Mouse (Mus musculus) left cerebral cortex, postnatal 36 days (tissue): ENCODE results near the gene Ddx6. TPM values are rescaled to one million over a fixed set of nuclear protein-coding genes. Genes with fewer than 3 reads are reported as not detected.
"Not testable (repeated sequence)": the region's sequence is repeated elsewhere in the genome, so short reads cannot be mapped to it uniquely, and the experiment has no call there.

Source experiments
- DNase-seq, 2 experiments: peaks; one replicate each; pipeline ENCODE4 v3.0.0; 2021 to 2022; ENCODE audit warnings: low spot score in 2 of 2, mixed read lengths in 1 of 2
- intact Hi-C: fragments of 180-260 bp; cut with DNase I; formaldehyde crosslinking; loops from one replicate; pipeline ENCODE4 v1.15.1; 2025
- total RNA-seq, 2 experiments: library from RNA; stranded (reverse); gene quantifications; 2 replicates each; pipeline ENCODE4 v1.2.3; 2021

Gene Ddx6
- total RNA-seq, 2 experiments from 2014 or later: 128 to 140 TPM

GRCm38 (mm10) chr9:44591595-44592188 lies 13.0 kb upstream of the Ddx6 start:
- no peak for DNase-seq
- intact Hi-C loops: no loop called here

GRCm38 (mm10) chr9:44593221-44593620 lies 11.5 kb upstream of the Ddx6 start:
- intact Hi-C loops: no loop called here
- DNase-seq: no peak

DNA sequence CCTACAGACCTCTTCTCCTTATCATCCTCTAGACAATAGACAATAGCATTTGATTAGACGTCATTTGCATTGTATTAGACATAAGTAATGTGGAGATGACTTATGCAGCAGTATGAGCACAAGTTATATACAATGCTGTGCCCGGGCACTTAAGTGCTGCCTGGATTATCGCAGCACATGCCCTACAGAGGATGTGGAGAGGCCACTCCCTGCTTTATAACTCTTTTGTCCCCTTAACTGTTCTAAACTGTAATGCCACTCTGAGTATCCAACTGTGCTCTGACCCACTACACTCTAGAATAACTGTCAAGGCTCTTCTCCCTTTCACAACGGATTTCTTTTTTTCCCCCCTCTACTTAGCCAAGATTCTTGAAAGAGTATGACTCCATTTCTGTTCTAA lies 10.8 kb upstream of the Ddx6 start:
- intact Hi-C loops: no loop called here

GRCm38 (mm10) chr9:44594901-44595536 lies 9.7 kb upstream of the Ddx6 start:
- intact Hi-C loops: no loop called here
- DNase-seq: no peak

More for the DNA sequence above, 10.8 kb upstream of the Ddx6 start:
- DNase-seq: no peak

DNA sequence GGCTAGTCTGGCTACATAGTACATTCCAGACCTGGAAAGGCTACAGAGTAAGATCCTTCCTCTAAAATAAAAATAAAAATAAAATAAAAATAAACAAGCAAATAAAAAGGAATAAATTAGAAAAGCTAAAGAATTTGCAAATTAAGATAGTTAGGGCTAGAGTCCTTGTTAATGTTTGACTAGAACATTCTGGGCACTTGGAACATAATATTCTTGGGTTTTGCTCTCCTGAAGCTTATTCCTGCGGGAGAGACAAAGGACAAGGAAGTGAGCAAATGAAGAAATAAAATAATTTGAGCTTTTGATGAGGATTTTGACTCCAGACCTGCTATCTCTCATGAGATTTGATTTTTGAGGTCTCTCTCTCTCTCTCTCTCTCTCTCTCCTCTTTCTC lies 9.2 kb upstream of the Ddx6 start:
- intact Hi-C loops: no loop called here
- no peak for DNase-seq

GRCm38 (mm10) chr9:44597742-44598141 lies 7.0 kb upstream of the Ddx6 start:
- intact Hi-C loops: no loop called here
- DNase-seq: no peak

GRCm38 (mm10) chr9:44598899-44599495 lies 5.7 kb upstream of the Ddx6 start:
- DNase-seq: no peak
- intact Hi-C loops: no loop called here

- intact Hi-C loops: loop anchor here (5.0 to 10.0 kb wide), 2 partner anchors 87 to 145 kb away; partner anchors contain the start of gene Upk2
- DNase-seq: no peak
Observed at GRCm38 (mm10) chr9:44599616-44600015, 5.1 kb upstream of the Ddx6 start.

GRCm38 (mm10) chr9:44600801-44601200 lies 3.9 kb upstream of the Ddx6 start:
- no peak for DNase-seq
- intact Hi-C loops: loop anchor here (5.0 to 10.0 kb wide), 2 partner anchors 88 to 146 kb away; partner anchors contain the start of gene Upk2

GRCm38 (mm10) chr9:44602766-44603165 lies 1.9 kb upstream of the Ddx6 start:
- no peak for DNase-seq
- intact Hi-C loops: loop anchor here (5.0 to 10.0 kb wide), 2 partner anchors 90 to 148 kb away; partner anchors contain the start of gene Upk2

- DNase-seq: peak; percentile 14 to 34
- intact Hi-C loops: loop anchor here (5.0 to 10.0 kb wide), 2 partner anchors 91 to 149 kb away; partner anchors contain the start of gene Upk2
Observed at GRCm38 (mm10) chr9:44603454-44604289, 1.0 kb upstream of the Ddx6 start.

- intact Hi-C loops: loop anchor here (5.0 to 10.0 kb wide), 2 partner anchors 92 to 150 kb away; partner anchors contain the start of gene Upk2
- DNase-seq: peak; percentile 85 to 87
Observed at GRCm38 (mm10) chr9:44604290-44604778, 358 bp upstream of the Ddx6 start.

DNA sequence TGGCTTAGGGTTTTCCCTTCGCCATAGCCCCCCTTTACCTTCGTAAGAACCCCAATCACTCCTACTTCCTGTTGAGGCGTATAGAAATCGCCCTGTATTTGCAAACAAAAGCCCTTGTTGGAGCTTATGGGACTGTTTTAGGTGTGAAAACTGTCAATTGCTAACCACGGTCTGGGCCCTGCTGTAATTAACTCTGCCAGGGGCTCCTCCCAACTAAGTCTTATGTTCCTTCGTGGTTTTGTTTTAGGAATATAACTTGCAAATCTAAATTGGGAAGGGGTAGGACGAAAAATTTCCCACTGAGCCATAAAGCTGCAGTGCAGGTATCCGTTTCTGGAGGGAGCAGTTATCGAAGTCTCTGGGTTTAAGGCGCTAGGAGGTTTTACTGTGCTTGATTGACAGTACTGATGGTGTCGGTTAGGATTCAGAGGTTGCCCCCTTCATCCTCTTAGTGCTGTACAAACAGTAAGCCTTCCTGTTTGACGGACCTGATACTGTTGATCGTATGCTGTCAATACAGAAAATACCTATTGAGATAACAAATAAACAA lies 999 bp downstream of the Ddx6 start:
- intact Hi-C loops: loop anchor here (10.0 kb wide), 1 partner anchor 151 kb away; the partner anchor contains the start of gene Upk2
- DNase-seq: no peak

GRCm38 (mm10) chr9:44606646-44607045 lies 2.0 kb downstream of the Ddx6 start:
- intact Hi-C loops: loop anchor here (10.0 kb wide), 1 partner anchor 152 kb away; the partner anchor contains the start of gene Upk2
- no peak for DNase-seq

DNA sequence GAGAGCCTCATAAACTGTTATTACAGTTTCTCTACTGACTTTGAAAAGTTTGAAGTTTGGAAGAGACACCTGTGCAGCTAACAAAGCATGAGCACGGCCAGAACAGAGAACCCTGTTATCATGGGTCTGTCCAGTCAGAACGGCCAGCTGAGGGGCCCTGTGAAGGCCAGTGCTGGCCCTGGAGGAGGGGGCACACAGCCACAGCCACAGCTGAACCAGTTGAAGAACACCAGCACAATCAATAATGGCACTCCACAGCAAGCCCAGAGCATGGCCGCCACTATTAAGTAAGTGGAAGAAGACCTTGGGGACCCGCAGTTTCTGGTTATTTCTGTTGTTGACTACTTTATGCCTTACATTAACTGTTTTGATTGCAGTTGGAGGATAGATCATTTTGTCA lies 2.6 kb downstream of the Ddx6 start:
- no peak for DNase-seq
- intact Hi-C loops: loop anchor here (10.0 kb wide), 1 partner anchor 153 kb away; the partner anchor contains the start of gene Upk2

- no peak for DNase-seq
- intact Hi-C loops: no loop called here
Observed at GRCm38 (mm10) chr9:44610371-44610770, 5.7 kb downstream of the Ddx6 start.

GRCm38 (mm10) chr9:44613081-44613480 lies 8.4 kb downstream of the Ddx6 start:
- DNase-seq, intact Hi-C loops: not testable (repeated sequence)

DNA sequence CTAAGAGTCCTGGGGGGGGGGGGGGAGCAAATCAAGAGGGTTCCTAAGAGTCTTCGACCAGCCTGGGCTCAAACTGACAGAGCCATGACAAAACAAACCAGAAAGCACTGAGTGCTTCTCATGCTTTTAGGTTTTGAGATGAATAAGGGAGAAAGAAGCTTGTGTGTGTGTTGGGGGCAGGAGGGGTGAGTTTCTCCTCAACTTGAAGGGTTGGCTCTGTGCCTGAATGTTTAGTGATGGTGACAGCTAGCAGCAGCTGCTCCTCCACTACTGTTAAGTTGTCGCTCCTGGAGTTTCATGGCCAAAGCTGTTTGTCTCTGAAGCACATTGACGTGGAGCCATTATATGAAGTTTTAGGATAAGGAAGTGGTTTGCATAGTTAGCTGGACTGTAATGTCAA lies 16.4 kb downstream of the Ddx6 start:
- intact Hi-C loops: no loop called here
- DNase-seq: no peak

- intact Hi-C loops: no loop called here
- DNase-seq: no peak
Observed at GRCm38 (mm10) chr9:44624390-44624789, 19.7 kb downstream of the Ddx6 start.
